Mouse (Mus musculus): Measurements from ENCODE around the gene Npm3. TPM values are rescaled to one million over a fixed set of nuclear protein-coding genes. Genes with fewer than 3 reads are reported as not detected.
A peak's percentile ranks its signal among the peaks of the same experiment; 100 is the strongest.

Npm3 gene
- polyA plus RNA-seq, 1 experiment from 2014 or later, result 4.6 TPM

- H3K4me3 ChIP-seq (ENCODE audit: low read depth, low read length), result no peak overlapping the region
- peaks cover 50% of the 10 kb centered on the region for H3K27me3 ChIP-seq (ENCODE audit: control insufficient read depth, insufficient read depth, low read depth, low read length)
Observed at GRCm38 (mm10) chr19:45746153-45747020, 3.0 kb downstream of the Npm3 start.

GRCm38 (mm10) chr19:45745344-45746152 lies 3.8 kb downstream of the Npm3 start:
- no peak overlapping the region for H3K9ac ChIP-seq (ENCODE audit: low read depth, low read length)
- 5% methylated on average over 32 of the region's 32 CpGs for WGBS (ENCODE audit: insufficient replicate concordance)
- no peaks in the 10 kb centered on the region for H3K36me3 ChIP-seq (ENCODE audit: control insufficient read depth, insufficient read depth)
- no peak overlapping the region for H3K27ac ChIP-seq (ENCODE audit: low read length)
- peaks cover 22% of the 10 kb centered on the region for H3K4me1 ChIP-seq (ENCODE audit: control insufficient read depth, low read depth, low read length)
- peaks cover 59% of the 10 kb centered on the region for H3K27me3 ChIP-seq (ENCODE audit: control insufficient read depth, insufficient read depth, low read depth, low read length)
- no peak for ATAC-seq (ENCODE audit: low read depth)
- no peak overlapping the region for H3K4me3 ChIP-seq (ENCODE audit: low read depth, low read length)
- no peaks in the 10 kb centered on the region for H3K9me3 ChIP-seq (replicated peaks; ENCODE audit: control insufficient read depth, low read length)
- no peak overlapping the region for H3K4me2 ChIP-seq (ENCODE audit: low read depth, low read length)

More at GRCm38 (mm10) chr19:45746153-45747020, 3.0 kb downstream of the Npm3 start:
- no peaks in the 10 kb centered on the region for H3K9me3 ChIP-seq (replicated peaks; ENCODE audit: control insufficient read depth, low read length)
- H3K36me3 ChIP-seq (ENCODE audit: control insufficient read depth, insufficient read depth), result peaks cover under 1% of the 10 kb centered on the region; the same call in 1 of the 2 replicates
- H3K4me1 ChIP-seq (ENCODE audit: control insufficient read depth, low read depth, low read length), result peaks cover 22% of the 10 kb centered on the region
- ATAC-seq (ENCODE audit: low read depth), result 0 out of 2 replicates have a peak, but pooled peaks have one; percentile 28
- no peak overlapping the region for H3K27ac ChIP-seq (ENCODE audit: low read length)
- no peak overlapping the region for H3K4me2 ChIP-seq (ENCODE audit: low read depth, low read length)
- 10% methylated on average over 29 of the region's 29 CpGs for WGBS (ENCODE audit: insufficient replicate concordance)
- no peak overlapping the region for H3K9ac ChIP-seq (ENCODE audit: low read depth, low read length)

- H3K9ac ChIP-seq (ENCODE audit: low read depth, low read length), result no peak overlapping the region
- ATAC-seq (ENCODE audit: low read depth), result no peak
- no peaks in the 10 kb centered on the region for H3K9me3 ChIP-seq (replicated peaks; ENCODE audit: control insufficient read depth, low read length)
- no peaks in the 10 kb centered on the region for H3K36me3 ChIP-seq (ENCODE audit: control insufficient read depth, insufficient read depth)
- H3K4me2 ChIP-seq (ENCODE audit: low read depth, low read length), result no peak overlapping the region
- 27% methylated on average over 7 of the region's 7 CpGs for WGBS (ENCODE audit: insufficient replicate concordance)
- H3K27ac ChIP-seq (ENCODE audit: low read length), result no peak overlapping the region
- H3K4me1 ChIP-seq (ENCODE audit: control insufficient read depth, low read depth, low read length), result peaks cover 17% of the 10 kb centered on the region
- H3K4me3 ChIP-seq (ENCODE audit: low read depth, low read length), result no peak overlapping the region
- peaks cover 77% of the 10 kb centered on the region for H3K27me3 ChIP-seq (ENCODE audit: control insufficient read depth, insufficient read depth, low read depth, low read length)
Observed at GRCm38 (mm10) chr19:45743619-45744018, 5.8 kb downstream of the Npm3 start.

DNA sequence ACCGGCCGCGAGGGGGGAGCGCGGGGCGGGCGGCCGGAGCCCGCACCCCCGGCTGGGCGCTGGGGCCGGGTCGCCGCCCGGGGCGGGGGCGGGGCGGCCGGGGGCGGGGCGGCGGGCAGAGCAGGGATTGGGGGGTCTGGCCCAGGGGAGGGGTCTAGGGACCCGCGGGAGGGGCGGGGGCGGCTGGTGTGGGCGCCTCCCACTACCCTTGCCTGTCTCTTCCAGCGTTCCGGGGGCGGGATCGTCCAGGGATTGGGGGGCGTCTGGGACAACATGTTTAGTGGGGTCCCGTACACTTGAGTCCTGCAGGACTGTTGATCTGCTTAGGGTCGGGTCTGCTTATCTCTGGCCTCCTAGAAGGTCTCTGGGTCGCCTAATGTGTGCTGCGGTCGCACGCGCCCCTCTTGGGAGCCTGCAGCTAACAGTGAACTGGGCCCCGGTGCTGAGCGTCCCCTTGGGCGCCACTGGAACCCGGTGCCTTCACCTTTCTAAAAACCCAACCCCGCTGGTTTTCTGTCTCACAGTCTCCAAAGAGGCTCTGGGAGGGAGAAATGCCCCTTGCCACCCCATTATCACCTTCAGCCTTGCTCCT lies 6.3 kb downstream of the Npm3 start:
- Histone ChIP-seq H3K27me3 (ENCODE audit: control insufficient read depth, insufficient read depth, low read depth, low read length) (peaks cover 83% of the 10 kb centered on the region), H3K27ac (ENCODE audit: low read length) (no peak overlapping the region), H3K9me3 (replicated peaks; ENCODE audit: control insufficient read depth, low read length) (no peaks in the 10 kb centered on the region), H3K4me1 (ENCODE audit: control insufficient read depth, low read depth, low read length) (peaks cover 11% of the 10 kb centered on the region), H3K9ac (ENCODE audit: low read depth, low read length) (no peak overlapping the region), H3K36me3 (ENCODE audit: control insufficient read depth, insufficient read depth) (no peaks in the 10 kb centered on the region), H3K4me2 (ENCODE audit: low read depth, low read length) (peak overlapping the region; percentile 58), H3K4me3 (ENCODE audit: low read depth, low read length) (peak overlapping the region; percentile 39)
- 2% methylated on average over 30 of the region's 44 CpGs for WGBS (ENCODE audit: insufficient replicate concordance)
- ATAC-seq (ENCODE audit: low read depth), result no peak

- Histone ChIP-seq H3K27ac (ENCODE audit: low read length) (no peak within 1 kb of the TSS), H3K9me3 (replicated peaks; ENCODE audit: control insufficient read depth, low read length) (no peaks in the 10 kb centered on the region), H3K4me3 (ENCODE audit: low read depth, low read length) (peak within 1 kb of the TSS; percentile 39), H3K27me3 (ENCODE audit: control insufficient read depth, insufficient read depth, low read depth, low read length) (peaks cover 89% of the 10 kb centered on the region), H3K36me3 (ENCODE audit: control insufficient read depth, insufficient read depth) (no peaks in the 10 kb centered on the region), H3K4me1 (ENCODE audit: control insufficient read depth, low read depth, low read length) (peaks cover 8% of the 10 kb centered on the region), H3K4me2 (ENCODE audit: low read depth, low read length) (peak within 1 kb of the TSS; percentile 58), H3K9ac (ENCODE audit: low read depth, low read length) (no peak within 1 kb of the TSS)
- under 1% methylated on average over 53 of the region's 68 CpGs for WGBS (ENCODE audit: insufficient replicate concordance)
- ATAC-seq (ENCODE audit: low read depth), result no peak
Observed at GRCm38 (mm10) chr19:45742218-45742983, 7.0 kb downstream of the Npm3 start, which contains the start of gene Fgf8. Gene Fgf8, minus strand, starts transcription at chr19:45742915.

DNA sequence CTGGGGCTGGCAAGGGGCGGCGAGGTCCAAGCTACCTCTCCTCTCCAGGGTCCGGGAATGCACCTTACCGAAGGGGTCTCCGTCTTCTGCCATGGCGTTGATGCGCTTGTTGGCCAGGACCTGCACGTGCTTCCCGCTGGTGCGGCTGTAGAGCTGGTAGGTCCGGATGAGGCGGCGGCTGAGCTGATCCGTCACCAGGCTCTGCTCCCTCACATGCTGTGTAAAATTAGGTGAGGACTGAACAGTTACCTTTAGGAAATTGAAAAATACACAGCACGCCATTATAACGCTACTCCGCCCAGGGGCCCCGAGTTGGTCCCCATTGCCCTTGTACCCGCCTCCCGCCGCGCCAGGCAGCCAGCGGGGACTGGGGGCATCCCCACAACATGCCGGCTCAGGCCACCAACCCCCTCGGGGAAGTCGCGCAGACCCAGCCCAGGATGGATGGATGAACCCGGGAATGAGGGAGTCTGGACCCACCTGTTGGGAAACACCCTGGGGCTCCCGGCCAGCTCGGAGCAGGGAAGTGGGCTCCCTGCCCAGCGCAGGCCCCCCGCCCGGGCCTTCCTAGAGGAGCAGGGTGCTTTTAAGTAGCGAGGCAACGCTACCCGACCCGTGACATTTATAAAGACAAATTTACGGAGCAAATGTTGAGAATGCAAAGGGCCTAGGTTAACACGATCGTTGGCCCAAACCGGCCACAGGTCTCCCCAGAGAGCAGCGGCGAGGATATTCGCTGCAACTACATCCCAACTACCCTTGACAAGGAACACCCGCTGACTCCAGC lies 7.8 kb downstream of the Npm3 start:
- peaks cover 97% of the 10 kb centered on the region for H3K27me3 ChIP-seq (ENCODE audit: control insufficient read depth, insufficient read depth, low read depth, low read length)
- H3K9me3 ChIP-seq (replicated peaks; ENCODE audit: control insufficient read depth, low read length), result no peaks in the 10 kb centered on the region
- WGBS (ENCODE audit: insufficient replicate concordance), result 4% methylated on average over 45 of the region's 45 CpGs
- no peaks in the 10 kb centered on the region for H3K36me3 ChIP-seq (ENCODE audit: control insufficient read depth, insufficient read depth)
- no peak overlapping the region for H3K27ac ChIP-seq (ENCODE audit: low read length)
- ATAC-seq (ENCODE audit: low read depth), result no peak
- no peak overlapping the region for H3K4me2 ChIP-seq (ENCODE audit: low read depth, low read length)
- H3K9ac ChIP-seq (ENCODE audit: low read depth, low read length), result no peak overlapping the region
- H3K4me1 ChIP-seq (ENCODE audit: control insufficient read depth, low read depth, low read length), result peaks cover 13% of the 10 kb centered on the region
- no peak overlapping the region for H3K4me3 ChIP-seq (ENCODE audit: low read depth, low read length)

GRCm38 (mm10) chr19:45740817-45741216 lies 8.6 kb downstream of the Npm3 start:
- H3K9ac ChIP-seq (ENCODE audit: low read depth, low read length), result no peak overlapping the region
- WGBS (ENCODE audit: insufficient replicate concordance), result 19% methylated on average over 7 of the region's 7 CpGs
- no peak overlapping the region for H3K27ac ChIP-seq (ENCODE audit: low read length)
- H3K4me3 ChIP-seq (ENCODE audit: low read depth, low read length), result no peak overlapping the region
- peaks cover 8% of the 10 kb centered on the region for H3K4me1 ChIP-seq (ENCODE audit: control insufficient read depth, low read depth, low read length)
- H3K4me2 ChIP-seq (ENCODE audit: low read depth, low read length), result no peak overlapping the region
- no peaks in the 10 kb centered on the region for H3K9me3 ChIP-seq (replicated peaks; ENCODE audit: control insufficient read depth, low read length)
- ATAC-seq (ENCODE audit: low read depth), result no peak
- no peaks in the 10 kb centered on the region for H3K36me3 ChIP-seq (ENCODE audit: control insufficient read depth, insufficient read depth)
- peaks cover 97% of the 10 kb centered on the region for H3K27me3 ChIP-seq (ENCODE audit: control insufficient read depth, insufficient read depth, low read depth, low read length)

GRCm38 (mm10) chr19:45740233-45740632 lies 9.2 kb downstream of the Npm3 start:
- H3K27ac ChIP-seq (ENCODE audit: low read length), result no peak overlapping the region
- 14% methylated on average over 13 of the region's 13 CpGs for WGBS (ENCODE audit: insufficient replicate concordance)
- ATAC-seq (ENCODE audit: low read depth), result no peak
- H3K9ac ChIP-seq (ENCODE audit: low read depth, low read length), result no peak overlapping the region
- no peak overlapping the region for H3K4me3 ChIP-seq (ENCODE audit: low read depth, low read length)
- no peaks in the 10 kb centered on the region for H3K9me3 ChIP-seq (replicated peaks; ENCODE audit: control insufficient read depth, low read length)
- H3K36me3 ChIP-seq (ENCODE audit: control insufficient read depth, insufficient read depth), result no peaks in the 10 kb centered on the region
- H3K27me3 ChIP-seq (ENCODE audit: control insufficient read depth, insufficient read depth, low read depth, low read length), result peaks cover 97% of the 10 kb centered on the region
- no peak overlapping the region for H3K4me2 ChIP-seq (ENCODE audit: low read depth, low read length)
- H3K4me1 ChIP-seq (ENCODE audit: control insufficient read depth, low read depth, low read length), result peaks cover 7% of the 10 kb centered on the region
